Mouse (Mus musculus) thymus, adult 18-20 months (tissue): ENCODE data around the gene Slc1a7.

Experiments
- DNase-seq, 2 experiments: peaks; one replicate each; pipeline ENCODE4 v3.0.0; 2022; ENCODE audit warnings: mixed read lengths in 2 of 2

The Slc1a7 gene

GRCm38 (mm10) chr4:107971162-107971561 is 3.0 kb downstream of the Slc1a7 start:
- no peak for DNase-seq

DNA sequence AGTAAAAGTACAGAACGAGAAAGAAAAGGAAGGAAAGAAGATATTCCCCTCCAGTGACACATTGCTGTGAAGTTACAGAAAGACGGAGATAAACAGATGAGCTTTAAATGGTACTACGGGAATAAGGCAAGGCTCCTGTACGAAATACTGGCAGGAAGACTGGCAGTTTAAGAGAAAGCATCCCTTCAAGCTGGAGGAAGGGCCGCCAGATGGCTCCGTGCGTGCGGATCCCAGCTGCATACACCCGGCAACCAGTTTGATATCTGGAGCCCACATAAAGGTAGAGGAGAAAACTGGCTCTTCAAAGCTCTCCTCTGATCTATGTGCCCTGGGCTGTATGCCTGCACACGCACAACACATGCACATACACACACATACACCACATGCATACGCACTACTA is 6.4 kb downstream of the Slc1a7 start:
- DNase-seq: no peak

DNA sequence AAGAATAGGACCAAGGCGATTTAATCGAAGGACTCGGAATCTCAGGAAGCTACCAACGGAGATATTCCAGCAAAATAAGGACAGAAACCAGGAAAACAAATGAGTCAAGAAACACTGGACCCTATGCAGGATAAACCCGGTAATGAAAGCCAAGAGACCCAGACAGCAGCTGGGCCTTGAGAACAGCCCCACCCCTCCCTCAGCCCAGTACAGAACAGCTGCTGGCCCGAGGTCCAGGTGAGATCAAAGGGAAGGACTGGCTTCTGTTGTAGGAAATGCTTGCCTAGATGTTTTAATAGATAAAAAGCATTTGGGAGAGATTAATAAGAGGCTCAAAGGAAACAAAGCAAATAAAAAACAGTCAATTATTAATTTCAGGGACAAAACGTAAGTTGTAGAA is 6.9 kb downstream of the Slc1a7 start:
- DNase-seq: no peak

DNA sequence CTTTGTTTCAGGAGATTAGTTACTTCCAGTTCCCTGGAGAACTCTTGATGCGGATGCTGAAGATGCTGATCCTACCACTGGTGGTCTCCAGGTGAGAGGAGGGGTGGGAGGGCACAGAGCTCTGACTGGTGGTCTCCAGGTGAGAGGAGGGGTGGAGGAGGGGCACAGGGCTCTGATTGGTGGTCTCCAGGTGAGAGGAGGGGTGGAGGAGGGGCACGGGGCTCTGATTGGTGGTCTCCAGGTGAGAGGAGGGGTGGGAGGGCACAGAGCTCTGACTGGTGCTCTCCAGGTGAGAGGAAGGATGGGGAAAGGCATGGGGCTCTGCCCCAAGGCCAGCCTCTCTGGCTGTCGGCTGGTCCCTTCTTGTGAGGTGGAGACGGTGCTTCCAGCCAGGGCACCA is 9.5 kb downstream of the Slc1a7 start:
- no peak for DNase-seq

GRCm38 (mm10) chr4:107979530-107979929 is 11.4 kb downstream of the Slc1a7 start:
- no peak for DNase-seq

DNA sequence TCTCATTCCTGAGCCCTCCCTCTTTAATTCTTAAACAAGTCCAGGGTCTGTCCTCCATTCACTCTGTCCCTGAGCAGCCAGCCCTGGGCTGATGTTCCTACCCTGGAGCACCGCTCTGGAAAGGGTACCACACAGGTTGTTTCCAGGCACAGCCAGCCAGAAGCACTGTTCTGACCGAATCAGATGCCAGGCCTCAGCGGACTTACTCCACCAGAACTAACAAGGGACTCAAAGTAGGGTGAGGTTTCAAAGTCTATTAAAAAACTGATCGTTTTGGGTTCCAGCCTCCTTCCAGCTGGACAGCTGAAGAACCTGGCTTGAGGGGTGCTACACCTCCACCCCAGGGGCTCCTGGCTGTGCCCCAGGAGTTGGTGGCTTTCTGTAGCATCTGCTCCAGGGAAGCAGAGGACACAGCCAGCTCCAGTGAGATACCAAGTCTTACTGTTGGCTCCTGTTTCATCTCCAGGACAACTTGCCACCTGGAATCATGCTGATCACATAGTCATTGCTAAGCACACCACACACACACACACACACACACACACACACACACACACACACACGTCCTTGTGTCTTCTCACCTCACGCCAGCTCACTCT is 12.0 kb downstream of the Slc1a7 start:
- no peak for DNase-seq

DNA sequence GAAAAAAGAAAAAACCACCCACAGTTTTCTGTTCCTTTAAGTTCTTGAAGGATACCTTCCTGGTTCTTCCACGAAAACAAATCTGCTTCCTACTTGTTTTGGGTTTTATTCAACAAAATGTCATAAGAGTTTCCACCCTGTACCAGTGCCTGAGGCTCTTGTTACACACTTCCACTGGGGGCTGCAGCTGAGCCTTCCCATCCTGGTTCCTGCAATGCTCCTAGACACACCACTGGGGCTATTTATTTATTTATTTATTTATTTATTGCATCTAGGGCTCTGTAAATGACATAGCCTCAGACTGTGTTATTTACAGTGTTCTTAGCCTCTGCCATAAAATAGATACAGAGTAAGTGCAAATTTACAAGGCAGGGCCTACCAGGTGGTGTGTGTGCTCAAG is 15.6 kb downstream of the Slc1a7 start:
- DNase-seq: no peak

- DNase-seq: no peak
These were observed 16.3 kb downstream of the Slc1a7 start for GRCm38 (mm10) chr4:107984282-107984981.

DNA sequence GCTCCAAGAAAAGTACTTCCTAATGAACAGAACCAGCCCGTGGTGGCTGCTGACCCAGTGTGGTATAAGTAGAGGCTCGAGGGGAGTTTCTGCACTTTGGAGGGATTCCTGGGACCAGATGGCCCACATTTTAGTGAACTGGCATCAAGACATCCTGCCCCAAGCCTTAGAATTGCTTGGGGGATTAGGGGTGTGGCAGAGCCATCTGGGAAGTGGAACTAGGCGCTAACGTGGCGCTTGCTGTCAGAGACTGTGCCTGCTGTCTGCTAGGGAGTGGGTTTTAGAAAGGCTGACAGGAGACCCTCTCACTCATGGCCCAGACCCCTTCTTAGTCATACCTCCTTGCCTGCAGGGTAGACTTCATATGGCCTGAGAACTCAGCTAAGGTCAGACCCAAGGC is 17.7 kb downstream of the Slc1a7 start:
- DNase-seq: no peak

- no peak for DNase-seq
These were observed 18.4 kb downstream of the Slc1a7 start for GRCm38 (mm10) chr4:107986386-107987168.

DNA sequence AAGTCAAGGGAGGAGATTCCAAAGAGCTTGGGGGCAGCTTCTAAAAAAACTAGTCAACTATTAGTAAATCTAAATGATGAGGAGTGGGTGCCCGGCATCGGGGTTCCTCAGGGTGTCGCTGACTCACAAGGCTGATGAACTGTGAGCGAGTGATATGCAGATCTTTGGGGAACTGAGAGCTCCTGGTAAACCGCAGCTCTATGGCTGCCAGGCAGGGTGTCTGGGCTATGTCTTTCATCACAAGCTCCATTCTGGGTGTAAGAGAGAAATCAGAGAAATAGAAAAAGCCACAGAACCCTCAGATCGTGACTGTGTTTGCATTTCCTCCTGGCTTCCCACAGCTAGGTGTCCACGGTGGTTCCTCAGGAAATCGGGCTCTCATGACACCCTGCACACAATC is 20.8 kb downstream of the Slc1a7 start:
- DNase-seq: peak in 1 of 2 experiments; percentile 17

DNA sequence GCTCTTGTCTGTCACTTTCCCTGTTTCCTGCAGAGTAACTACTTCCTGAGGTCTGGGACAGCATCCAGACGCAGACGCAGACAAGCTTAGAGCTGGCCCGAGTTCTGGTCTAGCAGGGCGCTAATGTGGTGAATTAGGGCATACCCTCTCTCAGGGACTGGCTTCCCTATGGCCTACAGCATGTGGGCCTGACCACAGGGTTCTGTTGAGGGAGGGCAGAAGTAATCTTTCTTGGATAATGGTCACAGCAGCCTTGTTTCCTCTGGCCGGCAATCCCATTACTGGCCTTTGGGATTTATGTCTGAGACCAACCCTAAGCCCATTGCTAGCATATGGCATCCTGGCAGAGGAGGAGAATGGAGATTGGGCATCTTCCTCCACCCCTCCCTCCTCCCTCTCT is 22.7 kb downstream of the Slc1a7 start:
- no peak for DNase-seq

GRCm38 (mm10) chr4:107991879-107992278 is 23.7 kb downstream of the Slc1a7 start:
- DNase-seq: no peak

- no peak for DNase-seq
These were observed 26.9 kb downstream of the Slc1a7 start for GRCm38 (mm10) chr4:107995011-107995410.

GRCm38 (mm10) chr4:107995727-107996126 is 27.6 kb downstream of the Slc1a7 start:
- no peak for DNase-seq

- no peak for DNase-seq
These were observed 28.4 kb downstream of the Slc1a7 start for GRCm38 (mm10) chr4:107996418-107996986.

- DNase-seq: no peak
These were observed 30.7 kb downstream of the Slc1a7 start for GRCm38 (mm10) chr4:107998641-107999332.

DNA sequence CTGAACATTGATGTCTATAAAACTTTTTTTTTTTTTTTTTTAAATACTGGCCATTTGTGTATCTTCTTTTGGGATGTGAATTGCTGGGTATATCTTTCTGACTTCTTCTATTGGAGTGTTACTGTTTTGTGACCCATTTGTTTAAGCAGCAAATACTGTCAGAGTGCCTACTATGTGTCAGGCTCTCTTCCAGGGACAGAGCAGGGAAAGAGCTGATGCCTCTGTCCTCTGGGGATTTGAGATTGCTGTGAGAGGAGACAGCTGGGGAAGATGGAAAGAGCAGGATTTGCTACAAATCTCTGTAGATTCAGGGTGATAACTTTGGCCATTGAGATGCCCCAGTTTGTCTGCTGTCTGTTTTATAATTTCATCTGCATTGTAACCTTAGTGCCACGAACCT is 31.2 kb downstream of the Slc1a7 start:
- no peak for DNase-seq

DNA sequence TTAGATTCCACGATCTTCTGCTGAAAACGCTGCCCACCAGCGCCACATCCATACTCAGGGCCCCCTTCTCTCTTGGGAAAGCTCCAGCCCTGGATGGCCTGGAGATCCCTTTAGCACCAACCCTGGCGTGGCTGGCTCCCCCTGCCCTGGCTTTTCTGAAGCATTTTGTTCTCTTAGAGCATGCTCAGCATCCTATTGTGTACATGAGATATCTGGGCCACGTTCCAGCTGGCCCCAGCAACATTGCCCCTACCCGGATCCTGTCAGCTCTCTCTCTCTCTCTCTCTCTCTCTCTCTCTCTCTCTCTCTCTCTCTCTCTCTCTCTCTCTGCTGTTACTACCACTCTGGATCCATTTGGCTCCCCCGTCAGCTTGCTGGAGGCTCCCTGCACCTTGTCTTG is 37.2 kb downstream of the Slc1a7 start:
- DNase-seq: no peak

GRCm38 (mm10) chr4:108007532-108008103 is 39.5 kb downstream of the Slc1a7 start:
- DNase-seq: no peak

GRCm38 (mm10) chr4:108008541-108008940 is 40.4 kb downstream of the Slc1a7 start:
- DNase-seq: no peak

GRCm38 (mm10) chr4:108014466-108014865 is 46.3 kb downstream of the Slc1a7 start:
- DNase-seq: no peak
